Comparison of ENCODE assay signal across 17 mouse cellular contexts in genomic region chr3:104943333-104943732, GRCm38 (mm10). TPM values are rescaled to one million over a fixed set of nuclear protein-coding genes. Genes with fewer than 3 reads are reported as not detected.
DNase-seq lines count a peak whose midpoint lies in the region; ATAC-seq and TF ChIP-seq lines count a peak whose summit lies in the region.
"Had no signal": no experiment of that assay in that cellular context is flagged by ENCODE, and none has a peak within 500 bp of the region (broad histone marks: within the 10 kb centered on the region; RNA-seq: fewer than 3 reads in every experiment).

No protein-coding gene starts in this region.

- H3K36me3 ChIP-seq in kidney, embryonic 14.5 days (ENCODE audit: control insufficient read depth, insufficient read depth, low read length): peaks cover 13% of the 10 kb centered on the region; the same call in 1 of the 2 replicates
- peaks cover 23% of the 10 kb centered on the region for H3K36me3 ChIP-seq in limb, embryonic 12.5 days
- peaks cover 6% of the 10 kb centered on the region; the same call in 1 of the 2 replicates for H3K36me3 ChIP-seq in liver, postnatal 0 days (replicated peaks; ENCODE audit: insufficient read depth, low read length)

- H3K4me2 ChIP-seq in kidney, embryonic 14.5 days (replicated peaks; ENCODE audit: low read depth, low read length): no peak overlapping the region
- H3K4me2 ChIP-seq in limb, embryonic 12.5 days: 0 out of 2 replicates have a peak overlapping the region, but pooled peaks have one; percentile 7
- no peak overlapping the region for H3K4me2 ChIP-seq in liver, postnatal 0 days (ENCODE audit: low read depth, low read length)
- H3K4me2 ChIP-seq: liver, embryonic 12.5 days had no signal

- no peak overlapping the region for H3K4me3 ChIP-seq in kidney, embryonic 14.5 days (ENCODE audit: low read length)
- no peak overlapping the region for H3K4me3 ChIP-seq in limb, embryonic 12.5 days (replicated peaks)
- no peak overlapping the region for H3K4me3 ChIP-seq in liver, postnatal 0 days (ENCODE audit: low read depth, low read length)
- H3K4me3 ChIP-seq: liver, embryonic 12.5 days had no signal

- CTCF ChIA-PET in Patski (lab: Charles Lee): interaction anchor here (0.9 to 1.5 kb wide), 8 partner anchors 17 to 229 kb away, joined by 3 to 5 read pairs (median 4); no protein-coding TSS in a partner anchor

- POLR2A ChIA-PET in Patski (lab: Charles Lee): interaction anchor here (1.9 to 2.7 kb wide), 2 partner anchors 14 to 79 kb away, joined by 5 to 11 read pairs; partner anchors contain the start of gene Capza1

- no peaks in the 10 kb centered on the region for H3K27me3 ChIP-seq in kidney, embryonic 14.5 days (ENCODE audit: control insufficient read depth, insufficient read depth, low read length)
- no peaks in the 10 kb centered on the region for H3K27me3 ChIP-seq in Patski
- H3K27me3 ChIP-seq in limb, embryonic 12.5 days: no peaks in the 10 kb centered on the region
- no peaks in the 10 kb centered on the region for H3K27me3 ChIP-seq in liver, postnatal 0 days (ENCODE audit: insufficient read depth, low read length)
- H3K27me3 ChIP-seq: liver, embryonic 12.5 days had no signal

- peaks cover 14% of the 10 kb centered on the region; the same call in 1 of the 2 replicates for H3K4me1 ChIP-seq in kidney, embryonic 14.5 days (ENCODE audit: control insufficient read depth, insufficient read depth, low read length)
- peaks cover 45% of the 10 kb centered on the region for H3K4me1 ChIP-seq in limb, embryonic 12.5 days (replicated peaks)
- H3K4me1 ChIP-seq in liver, postnatal 0 days (ENCODE audit: insufficient read depth): no peaks in the 10 kb centered on the region
- H3K4me1 ChIP-seq: liver, embryonic 12.5 days had no signal

- H3K9me3 ChIP-seq in kidney, embryonic 14.5 days (ENCODE audit: control insufficient read depth, low read length): no peaks in the 10 kb centered on the region
- no peaks in the 10 kb centered on the region for H3K9me3 ChIP-seq in limb, embryonic 12.5 days
- no peaks in the 10 kb centered on the region for H3K9me3 ChIP-seq in liver, postnatal 0 days (ENCODE audit: low read length)
- H3K9me3 ChIP-seq: G1E; liver, embryonic 12.5 days had no signal

- no peak for TF ChIP-seq CTCF in Patski (IDR thresholded peaks at IDR 0.05)
- no peak for TF ChIP-seq CTCF in liver, postnatal 0 days (IDR thresholded peaks at IDR 0.05; ENCODE audit: low read depth)

- H3K9ac ChIP-seq in kidney, embryonic 14.5 days (ENCODE audit: low read depth, low read length): no peak overlapping the region
- no peak overlapping the region; the same call in 1 of the 2 replicates for H3K9ac ChIP-seq in limb, embryonic 12.5 days (replicated peaks)
- H3K9ac ChIP-seq in liver, postnatal 0 days (replicated peaks): no peak overlapping the region
- H3K9ac ChIP-seq: liver, embryonic 12.5 days had no signal

- 33% methylated on average over 8 of the region's 8 CpGs for WGBS in kidney, embryonic 14.5 days
- 35% methylated on average over 8 of the region's 8 CpGs for WGBS in limb, embryonic 12.5 days
- WGBS in liver, postnatal 0 days (ENCODE audit: insufficient replicate concordance): 74% methylated on average over 8 of the region's 8 CpGs

- DNase-seq in heart, adult 11 months: peak; percentile 82
- DNase-seq in heart, adult 8-10 months (ENCODE audit: low spot score): no peak
- no peak for DNase-seq in kidney, postnatal 14 days
- peak; percentile 84 for DNase-seq in Patski (ENCODE audit: low read depth, low spot score)
- DNase-seq in spleen, postnatal 14 days (ENCODE audit: low spot score in 2 of 2): no peak
- no peak for DNase-seq in liver, postnatal 0 days
- DNase-seq: B cell, adult 2 months; cerebellum, adult 9-11 months; kidney, postnatal 25 days; spleen, adult 18-20 months; thymus, postnatal 14 days had no signal

- 0 out of 2 replicates have a peak, but pooled peaks have one; percentile 48 for ATAC-seq in kidney, embryonic 14.5 days (ENCODE audit: low FRiP score, low TSS enrichment)
- peak; percentile 69 for ATAC-seq in Patski
- ATAC-seq in limb, embryonic 12.5 days (ENCODE audit: insufficient number of reproducible peaks, insufficient read depth, low FRiP score, low TSS enrichment, low read depth): peak; percentile 46; the same call in 1 of the 2 replicates
- no peak for ATAC-seq in liver, postnatal 0 days
- ATAC-seq: forebrain, embryonic 16.5 days; liver, embryonic 12.5 days had no signal

- no peak for TF ChIP-seq EP300 in liver, postnatal 0 days (IDR thresholded peaks at IDR 0.05; ENCODE audit: low read depth)

- in situ Hi-C loops in Patski (cut with MboI; ENCODE audit: low pct_unique_long_range_greater_than_20kb): no loop called here

- no peak overlapping the region for H3K27ac ChIP-seq in kidney, embryonic 14.5 days (ENCODE audit: low read depth, low read length)
- H3K27ac ChIP-seq in limb, embryonic 12.5 days: peak overlapping the region; percentile 66
- H3K27ac ChIP-seq in liver, postnatal 0 days (ENCODE audit: low read depth): no peak overlapping the region
- H3K27ac ChIP-seq: liver, embryonic 12.5 days had no signal

RNA-seq across cellular contexts. Expression of gene Wnt2b, which starts 18.4 kb away (rescaled TPM):
- total RNA-seq in heart, adult 8-10 months (2022): 1 to 10 TPM in 1 of 4 experiments, under 1 TPM in 3; 0.38 to 2.0 (median 0.60) TPM
- 0.39 and 0.62 TPM in 2 replicates for polyA plus RNA-seq in kidney, embryonic 14.5 days (2014; fragmentation: Nextera tagmentation; extraction: Ambion mirVana)
- 1.7 TPM for polyA plus RNA-seq in Patski (2021)
- 0.69 and 0.70 TPM in 2 replicates for polyA plus RNA-seq in limb, embryonic 12.5 days (2016; fragmentation: Nextera tagmentation; extraction: Ambion mirVana)
- polyA plus RNA-seq in liver, postnatal 0 days (2015; fragmentation: Nextera tagmentation; extraction: Ambion mirVana): 0.07 and 0.09 TPM in 2 replicates
- total RNA-seq: megakaryocyte progenitor cell, adult 5-6 weeks had no signal
- polyA plus RNA-seq: G1E had no signal

Comparison
In these comparisons a context has a peak if more than half of its experiments do, and no peak if none do; other contexts are left out.
1. DNase-seq: peak in heart, adult 11 months (single experiment) and Patski (single experiment); none in heart, adult 8-10 months (single experiment), kidney, postnatal 14 days (single experiment), spleen, postnatal 14 days (0 of 2) and liver, postnatal 0 days (single experiment).